Mouse (Mus musculus) G1E-ER4 (cell line): ENCODE data around the gene Lrrc8a. TPM values are rescaled to one million over a fixed set of nuclear protein-coding genes. Genes with fewer than 3 reads are reported as not detected.

Source experiments
- GATA1 ChIP-seq: IDR thresholded peaks from one replicate; pipeline ENCODE4 v1.8.0; 2012; ENCODE audit warnings: low read length, inconsistent platforms
- polyA plus RNA-seq: library from polyadenylated mRNA; stranded (reverse); fragments of >175 nt; gene quantifications from 2 replicates; pipeline ENCODE4 v1.2.3, GENCODE M21; 2012

The Lrrc8a gene
- 3.8 and 6.4 TPM in 2 replicates for polyA plus RNA-seq

- no peak for TF ChIP-seq GATA1
Measured at GRCm38 (mm10) chr2:30237199-30237880, at the start of gene Lrrc8a. Gene Lrrc8a, plus strand, starts transcription at chr2:30237715.

- no peak for TF ChIP-seq GATA1
Measured at GRCm38 (mm10) chr2:30191790-30192580, 45.5 kb upstream of the Lrrc8a start.

GRCm38 (mm10) chr2:30194656-30195055 is 42.9 kb upstream of the Lrrc8a start:
- no peak for TF ChIP-seq GATA1

GRCm38 (mm10) chr2:30198021-30198420 is 39.5 kb upstream of the Lrrc8a start:
- TF ChIP-seq GATA1: no peak

GRCm38 (mm10) chr2:30199984-30200383 is 37.5 kb upstream of the Lrrc8a start:
- no peak for TF ChIP-seq GATA1

- TF ChIP-seq GATA1: no peak
Measured at GRCm38 (mm10) chr2:30200388-30200925, 37.1 kb upstream of the Lrrc8a start.

- no peak for TF ChIP-seq GATA1
Measured at GRCm38 (mm10) chr2:30203439-30203838, 34.1 kb upstream of the Lrrc8a start.

GRCm38 (mm10) chr2:30205255-30205628 is 32.3 kb upstream of the Lrrc8a start:
- TF ChIP-seq GATA1: no peak

GRCm38 (mm10) chr2:30205629-30206357 is 31.7 kb upstream of the Lrrc8a start, which contains the start of gene Kyat1:
Gene Kyat1, minus strand, starts transcription at chr2:30205847.
- no peak for TF ChIP-seq GATA1

GRCm38 (mm10) chr2:30207401-30207800 is 30.1 kb upstream of the Lrrc8a start:
- no peak for TF ChIP-seq GATA1

GRCm38 (mm10) chr2:30207886-30208285 is 29.6 kb upstream of the Lrrc8a start:
- no peak for TF ChIP-seq GATA1

GRCm38 (mm10) chr2:30211408-30212168 is 25.9 kb upstream of the Lrrc8a start:
- no peak for TF ChIP-seq GATA1

- no peak for TF ChIP-seq GATA1
Measured at GRCm38 (mm10) chr2:30212169-30212545, 25.4 kb upstream of the Lrrc8a start.

GRCm38 (mm10) chr2:30212951-30213350 is 24.6 kb upstream of the Lrrc8a start:
- TF ChIP-seq GATA1: no peak

GRCm38 (mm10) chr2:30214745-30215144 is 22.8 kb upstream of the Lrrc8a start:
- no peak for TF ChIP-seq GATA1
